Mouse (Mus musculus) liver, embryonic 14.5 days (tissue): ENCODE results near the gene Cntnap2. TPM values are rescaled to one million over a fixed set of nuclear protein-coding genes. Genes with fewer than 3 reads are reported as not detected.
"Not testable (repeated sequence)": the region's sequence is repeated elsewhere in the genome, so short reads cannot be mapped to it uniquely, and the experiment has no call there.

Experiments
- ATAC-seq: fragments of 200-750 bp; cut with Nextera tagmentation; 2 replicates; pipeline ENCODE4 v1.8.0; 2017; ENCODE audit warnings: moderate number of reproducible peaks, mild to moderate bottlenecking, moderate library complexity; ENCODE audit not compliant: insufficient read depth
- DNase-seq, 3 experiments: peaks; one replicate each; pipeline ENCODE4 v3.0.0-alpha.2; 2012 to 2013; ENCODE audit warnings: low read depth in 3 of 3, low spot score in 3 of 3
- H3K27ac ChIP-seq: fragments of 300-500 bp; sonication (generic); 2 replicates; pipeline ENCODE4 v1.5.1; 2014; ENCODE audit warnings: moderate library complexity, mild to moderate bottlenecking, control low read depth, inconsistent platforms
- H3K27me3 ChIP-seq: fragments of 300-500 bp; sonication (generic); 2 replicates; pipeline ENCODE4 v1.6.1; 2014; ENCODE audit warnings: mild to moderate bottlenecking, low read length, moderate library complexity; ENCODE audit not compliant: control insufficient read depth, insufficient read depth
- H3K36me3 ChIP-seq: fragments of 300-500 bp; sonication (generic); replicated peaks from 2 replicates; pipeline ENCODE4 v1.6.1; 2014; ENCODE audit warnings: low read depth; ENCODE audit not compliant: control insufficient read depth, insufficient read depth
- H3K4me1 ChIP-seq, 2 experiments: fragments of 200-500 bp in 1 of 2; fragments of 300-500 bp in 1 of 2; sonication (generic) in 1 of 2; replicated peaks; 2 replicates each; pipeline ENCODE4 v1.6.1; 2012 to 2014; ENCODE audit warnings: antibody characterized with exemption in 1 of 2, inconsistent platforms in 1 of 2, low read length in 1 of 2; ENCODE audit not compliant: control insufficient read depth in 2 of 2, insufficient read depth in 2 of 2
- H3K4me2 ChIP-seq: fragments of 300-500 bp; sonication (generic); 2 replicates; pipeline ENCODE4 v1.6.1; 2014; ENCODE audit warnings: low read depth, mild to moderate bottlenecking, control low read depth, moderate library complexity
- H3K4me3 ChIP-seq, 2 experiments: fragments of 200-500 bp in 1 of 2; fragments of 300-500 bp in 1 of 2; sonication (generic) in 1 of 2; 2 replicates each; pipeline ENCODE4 v1.5.1; 2012 to 2014; ENCODE audit warnings: low read depth in 2 of 2, low read length in 2 of 2, mild to moderate bottlenecking in 2 of 2, control low read depth in 1 of 2, inconsistent platforms in 1 of 2, moderate library complexity in 1 of 2; ENCODE audit not compliant: insufficient read depth in 1 of 2
- H3K9ac ChIP-seq: fragments of 300-500 bp; sonication (generic); replicated peaks from 2 replicates; pipeline ENCODE4 v1.6.1; 2014; ENCODE audit warnings: mild to moderate bottlenecking, control low read depth, moderate library complexity
- H3K9me3 ChIP-seq: fragments of 300-500 bp; sonication (generic); 2 replicates; pipeline ENCODE4 v1.6.1; 2016; ENCODE audit warnings: low read length, mixed read lengths; ENCODE audit not compliant: control insufficient read depth
- CTCF ChIP-seq: IDR thresholded peaks from 2 replicates; pipeline ENCODE4 v1.5.1; 2016; ENCODE audit warnings: antibody characterized with exemption, low read depth, control low read depth
- EP300 ChIP-seq: IDR thresholded peaks from 2 replicates; pipeline ENCODE4 v1.6.1; 2016; ENCODE audit warnings: antibody characterized with exemption, low read depth
- WGBS: fragments of 180-500 bp; shearing (Covaris S2); extraction: QIAGEN DNeasy Blood & Tissue Kit; methylation state at CpG from one replicate; pipeline ENCODE4 v1.1.7; 2014; ENCODE audit not compliant: insufficient replicate concordance; 5-methylcytosine and 5-hydroxymethylcytosine counted together
- polyA plus RNA-seq, 2 experiments: library from polyadenylated mRNA; depleted of rRNA in 1 of 2; stranded (reverse) in 1 of 2; unstranded in 1 of 2; fragments of >200 nt; fragmentation: Nextera tagmentation in 1 of 2; extraction: Ambion mirVana in 1 of 2; gene quantifications; 2 replicates each; pipeline versions ENCODE4 v1.2.1 to v1.2.3; 2012 to 2014

Cntnap2 gene
- polyA plus RNA-seq, 2 experiments = 0.38 to 0.39 TPM

- TF ChIP-seq EP300 (no peak), CTCF (no peak)
- ATAC-seq = no peak
- Histone ChIP-seq H3K4me2 (no peak overlapping the region), H3K27ac (no peak overlapping the region), H3K36me3 (no peaks in the 10 kb centered on the region), H3K4me3 (no peak overlapping the region), H3K4me1 (no peaks in the 10 kb centered on the region), H3K9me3 (no peaks in the 10 kb centered on the region), H3K9ac (no peak overlapping the region), H3K27me3 (no peaks in the 10 kb centered on the region)
- WGBS = 50% methylated on average over 1 of the region's 1 CpGs
- DNase-seq = no peak
Observed at GRCm38 (mm10) chr6:47208031-47208430, 2148.9 kb downstream of the Cntnap2 start.

DNA sequence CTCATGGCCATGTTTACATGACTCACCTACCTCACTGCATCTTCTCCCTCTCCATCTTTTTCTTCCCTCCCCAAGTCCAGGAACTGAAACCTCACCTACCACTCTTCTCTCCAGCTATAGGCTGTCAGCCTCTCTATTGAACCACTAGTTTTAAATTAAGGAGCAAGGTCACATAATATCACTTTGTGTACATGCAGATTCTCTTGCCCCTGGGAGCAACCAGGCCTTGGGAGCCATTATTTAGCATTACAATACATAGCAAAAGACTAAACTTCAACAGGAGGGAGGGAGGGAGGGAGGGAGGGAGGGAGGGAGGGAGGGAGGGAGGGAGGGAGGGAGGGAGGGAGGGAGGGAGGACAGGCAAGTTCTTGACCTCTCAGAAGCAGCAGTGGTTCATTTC, 2155.6 kb downstream of the Cntnap2 start:
- no peaks in the 10 kb centered on the region for H3K36me3 ChIP-seq
- no peak overlapping the region for H3K4me3 ChIP-seq
- ATAC-seq (no peak), DNase-seq (no peak)
- no peak overlapping the region for H3K27ac ChIP-seq
- H3K9ac ChIP-seq = no peak overlapping the region
- no peak overlapping the region for H3K4me2 ChIP-seq
- no peaks in the 10 kb centered on the region for H3K27me3 ChIP-seq
- TF ChIP-seq CTCF = no peak
- no peak for TF ChIP-seq EP300
- H3K9me3 ChIP-seq = no peaks in the 10 kb centered on the region
- H3K4me1 ChIP-seq = no peaks in the 10 kb centered on the region

GRCm38 (mm10) chr6:47223578-47223977, 2164.4 kb downstream of the Cntnap2 start:
- 53% methylated on average over 1 of the region's 1 CpGs for WGBS
- H3K4me1 ChIP-seq, H3K27me3 ChIP-seq, H3K9ac ChIP-seq, ATAC-seq, H3K36me3 ChIP-seq, H3K9me3 ChIP-seq, H3K4me3 ChIP-seq, DNase-seq, H3K27ac ChIP-seq, H3K4me2 ChIP-seq: not testable (repeated sequence)

DNA sequence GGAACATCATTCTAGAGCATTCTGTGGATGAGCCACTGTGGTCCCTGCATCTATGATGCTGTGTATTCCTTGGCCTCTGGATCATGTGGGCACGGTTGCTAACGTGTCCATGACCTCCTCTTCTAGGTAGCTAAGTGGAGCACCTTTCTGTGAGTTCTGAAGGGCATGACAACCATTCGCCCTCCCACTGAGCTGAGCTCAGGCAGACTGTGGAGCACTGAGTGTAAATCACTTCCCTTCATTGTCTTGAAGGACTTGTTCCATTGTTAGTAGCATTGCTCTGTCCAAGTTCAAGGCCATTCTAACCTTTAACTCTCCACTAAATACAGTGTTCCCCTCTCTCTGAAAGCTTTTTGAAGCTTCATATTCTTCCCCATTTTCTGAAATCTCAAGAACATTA, 2166.2 kb downstream of the Cntnap2 start:
- not testable (repeated sequence) for H3K36me3 ChIP-seq, H3K9ac ChIP-seq, ATAC-seq, H3K4me3 ChIP-seq, H3K9me3 ChIP-seq, H3K27me3 ChIP-seq, H3K4me1 ChIP-seq, H3K4me2 ChIP-seq, DNase-seq, H3K27ac ChIP-seq
- WGBS = 45% methylated on average over 3 of the region's 3 CpGs

- Histone ChIP-seq H3K4me1 (peaks cover 0 to 3% of the 10 kb centered on the region in 2 experiments; a peak in 1 of 4 replicates), H3K9me3 (no peaks in the 10 kb centered on the region), H3K27ac (no peak overlapping the region), H3K9ac (no peak overlapping the region), H3K36me3 (no peaks in the 10 kb centered on the region), H3K4me2 (no peak overlapping the region), H3K27me3 (no peaks in the 10 kb centered on the region), H3K4me3 (no peak overlapping the region)
- TF ChIP-seq EP300 (no peak), CTCF (no peak)
- no peak for ATAC-seq
- no peak for DNase-seq
- 37% methylated on average over 3 of the region's 3 CpGs for WGBS
Observed at GRCm38 (mm10) chr6:47227601-47228000, 2168.4 kb downstream of the Cntnap2 start.
